Mouse (Mus musculus): ENCODE measurements around the gene Txndc17.
"Not testable (repeated sequence)": the region's sequence is repeated elsewhere in the genome, so short reads cannot be mapped to it uniquely, and the experiment has no call there.

Txndc17 gene

GRCm38 (mm10) chr11:72207204-72207833, at the start of gene Txndc17, which contains the start of gene 4933427D14Rik:
Txndc17 (plus strand) TSS chr11:72207547.
4933427D14Rik (minus strand) TSS chr11:72207459.
- DNase-seq, result peak; percentile 91

DNA sequence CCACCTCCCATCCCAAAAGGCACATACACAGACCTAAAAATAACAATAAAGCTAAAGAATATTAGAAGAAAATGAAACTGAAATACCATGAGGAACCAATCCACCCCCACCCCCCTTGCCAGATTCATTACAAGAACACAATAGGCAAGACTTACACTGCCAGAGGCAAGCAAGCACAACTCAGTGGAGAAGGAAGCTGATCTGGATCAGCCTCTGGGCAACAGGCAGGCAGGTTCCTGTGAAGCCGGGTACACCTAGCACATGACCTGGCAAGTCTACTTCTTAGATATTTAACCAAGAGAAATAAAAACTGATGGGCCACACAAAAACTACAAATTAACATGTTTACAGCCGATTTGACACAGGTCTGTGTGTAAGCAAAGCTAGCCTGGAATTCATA, 44.1 kb upstream of the Txndc17 start:
- DNase-seq, result no peak

DNA sequence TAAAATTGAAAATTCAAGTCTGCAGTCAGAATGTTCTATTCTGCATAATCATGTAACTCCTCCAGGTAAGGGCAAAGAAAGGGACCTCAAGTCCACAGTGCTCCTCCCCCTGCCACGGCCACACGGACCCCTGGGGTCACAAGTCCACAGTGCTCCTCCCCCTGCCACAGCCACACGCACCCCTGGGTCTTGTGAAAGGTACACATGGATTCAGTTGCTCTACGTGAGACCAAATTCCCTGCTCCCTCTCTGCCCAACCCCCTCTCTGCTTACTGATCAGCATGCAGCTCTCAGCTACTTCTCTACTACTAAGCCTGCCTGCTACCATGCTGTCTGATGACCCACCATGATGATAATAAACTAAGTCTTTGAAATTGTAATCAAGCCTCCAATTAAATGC, 37.5 kb upstream of the Txndc17 start:
- no peak for DNase-seq

DNA sequence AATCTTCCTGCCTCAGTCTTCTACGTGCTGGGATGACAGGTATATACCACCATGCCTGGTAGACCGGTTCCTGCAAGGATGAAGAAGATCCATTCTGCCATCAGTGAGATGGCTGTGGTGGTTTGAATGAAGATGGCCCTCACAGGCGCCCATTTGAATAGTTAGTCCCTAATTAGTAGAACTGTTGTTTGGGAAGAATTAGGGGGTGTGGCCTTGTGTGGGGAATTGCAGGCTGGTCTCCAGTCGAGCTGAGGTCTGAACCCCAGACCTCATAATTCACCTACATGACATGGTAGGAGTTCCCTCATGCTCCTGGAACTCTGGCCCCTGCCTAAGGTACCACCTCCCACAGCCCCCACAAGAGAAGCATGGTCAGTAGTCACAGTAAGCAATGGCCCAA, 35.4 kb upstream of the Txndc17 start:
- not testable (repeated sequence) for DNase-seq

DNA sequence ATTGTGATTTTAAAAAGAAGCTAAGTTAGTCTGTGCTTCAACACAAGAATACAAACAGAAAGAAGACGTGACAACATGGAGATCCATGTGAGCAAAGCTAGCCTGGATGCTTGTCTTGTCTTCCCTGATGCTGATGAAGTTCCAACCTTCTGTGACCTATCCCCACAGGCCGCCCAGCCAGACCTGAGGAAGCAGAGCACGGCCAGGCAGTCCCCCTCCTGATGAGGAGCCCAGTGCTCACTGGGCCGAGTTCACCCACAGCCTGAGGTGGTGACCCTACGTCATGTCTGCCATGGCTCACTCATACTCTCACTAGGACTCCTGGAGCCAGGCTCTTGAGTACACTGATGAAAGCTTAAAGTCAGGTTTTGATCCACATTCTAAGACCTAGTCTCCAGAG, 33.8 kb upstream of the Txndc17 start:
- DNase-seq, result no peak

DNA sequence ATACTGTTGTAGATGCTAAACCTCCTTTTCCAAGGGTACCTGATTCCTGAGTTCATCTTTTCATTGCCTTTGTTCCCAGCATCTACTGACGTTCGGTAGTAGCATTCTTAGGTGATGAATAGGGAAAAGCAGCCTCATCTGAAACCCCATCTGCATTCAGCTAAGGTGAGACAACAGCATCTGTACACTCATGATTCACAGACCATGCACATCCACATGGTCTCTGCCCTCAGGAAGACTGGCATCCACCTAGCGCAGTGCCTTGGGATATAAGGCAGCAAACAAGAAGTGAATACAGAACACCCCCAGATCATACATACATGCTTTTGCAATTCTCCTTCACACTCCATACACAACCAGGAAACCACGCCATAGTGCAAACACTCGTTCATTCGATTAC, 32.6 kb upstream of the Txndc17 start:
- no peak for DNase-seq

GRCm38 (mm10) chr11:72175966-72176365, 31.4 kb upstream of the Txndc17 start:
- DNase-seq, result no peak

DNA sequence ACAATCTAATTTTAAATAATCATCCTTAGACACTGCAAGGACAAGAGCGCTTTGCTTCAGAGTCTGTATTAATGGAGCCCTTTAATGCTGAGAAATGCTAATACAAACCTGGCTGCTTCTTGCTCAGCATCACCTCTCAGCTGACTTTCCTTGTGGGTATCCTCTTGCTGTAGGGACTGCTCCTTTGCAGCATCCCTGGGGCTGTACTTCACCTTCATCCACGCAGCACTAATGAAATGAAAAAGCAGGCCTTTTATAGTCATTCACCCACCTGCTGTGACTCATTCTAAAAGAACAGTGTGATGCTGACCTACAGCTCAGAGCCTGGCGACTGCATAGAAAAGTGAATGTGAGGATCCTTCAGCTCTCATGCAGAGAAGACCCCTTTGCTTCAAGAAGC, 30.8 kb upstream of the Txndc17 start:
- DNase-seq, result no peak

DNA sequence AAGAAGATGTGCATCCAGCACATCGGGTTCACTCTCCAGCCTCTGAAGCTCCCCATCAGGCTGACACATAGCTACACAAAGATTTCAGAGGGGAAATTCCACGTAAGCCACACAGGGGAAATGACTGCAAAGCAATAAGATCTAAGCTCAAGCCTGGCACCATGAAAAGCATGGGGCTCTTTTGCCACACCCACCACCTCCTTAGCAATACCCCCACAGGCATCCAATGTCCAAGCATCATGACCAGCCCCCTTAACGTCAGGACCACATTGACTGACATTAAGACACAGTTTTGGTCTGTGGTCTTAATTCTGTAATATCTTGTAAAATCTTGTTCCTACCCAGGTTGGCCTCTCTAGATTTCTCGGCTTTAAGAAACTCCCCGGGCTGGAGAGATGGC, 26.8 kb upstream of the Txndc17 start:
- no peak for DNase-seq

- DNase-seq, result no peak
Observed at GRCm38 (mm10) chr11:72181136-72181535, 26.2 kb upstream of the Txndc17 start.

DNA sequence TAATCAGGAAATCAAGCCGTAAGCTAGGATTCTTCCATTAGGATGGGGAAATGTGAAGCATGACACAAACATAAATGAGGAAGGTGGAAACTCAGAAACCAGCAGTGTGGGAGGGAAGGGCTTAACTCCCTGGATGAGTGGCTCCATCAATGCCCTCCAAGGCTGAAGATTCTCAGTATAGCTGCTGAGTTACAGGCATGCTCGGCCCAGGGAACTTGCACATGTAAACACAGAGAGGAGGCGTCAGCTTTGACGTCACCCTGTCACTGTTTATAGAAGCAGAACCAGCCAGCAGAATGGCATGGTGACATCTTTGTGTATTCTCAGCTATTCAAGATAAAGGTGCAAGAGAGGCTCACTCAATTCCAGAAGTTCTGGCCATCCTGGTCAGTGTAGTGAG, 23.1 kb upstream of the Txndc17 start:
- no peak for DNase-seq

GRCm38 (mm10) chr11:72190857-72191256, 16.5 kb upstream of the Txndc17 start:
- DNase-seq, result no peak

GRCm38 (mm10) chr11:72194259-72194658, 13.1 kb upstream of the Txndc17 start:
- DNase-seq, result no peak

DNA sequence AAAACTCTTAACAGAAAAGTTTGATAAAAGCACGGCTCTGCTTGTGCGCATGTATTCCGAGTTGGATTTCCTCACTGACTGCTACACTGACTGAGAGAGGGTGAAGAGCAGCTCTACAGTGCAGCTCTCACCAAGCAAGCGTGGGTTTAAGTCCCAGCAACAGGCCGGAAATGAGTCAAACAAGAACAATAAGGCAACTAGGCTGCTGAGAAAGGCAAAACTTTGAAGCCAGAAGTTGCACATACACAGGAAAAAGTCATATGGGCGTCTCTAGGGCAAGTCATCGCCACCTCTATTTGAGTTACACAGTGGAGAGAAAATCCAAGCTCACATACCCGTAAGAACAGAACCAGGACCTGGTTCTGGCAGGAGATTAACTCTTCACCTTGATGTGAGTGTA, 10.8 kb upstream of the Txndc17 start:
- no peak for DNase-seq

- no peak for DNase-seq
Observed at GRCm38 (mm10) chr11:72203440-72203839, 3.9 kb upstream of the Txndc17 start.

- DNase-seq, result no peak
Observed at GRCm38 (mm10) chr11:72205256-72205655, 2.1 kb upstream of the Txndc17 start.

DNA sequence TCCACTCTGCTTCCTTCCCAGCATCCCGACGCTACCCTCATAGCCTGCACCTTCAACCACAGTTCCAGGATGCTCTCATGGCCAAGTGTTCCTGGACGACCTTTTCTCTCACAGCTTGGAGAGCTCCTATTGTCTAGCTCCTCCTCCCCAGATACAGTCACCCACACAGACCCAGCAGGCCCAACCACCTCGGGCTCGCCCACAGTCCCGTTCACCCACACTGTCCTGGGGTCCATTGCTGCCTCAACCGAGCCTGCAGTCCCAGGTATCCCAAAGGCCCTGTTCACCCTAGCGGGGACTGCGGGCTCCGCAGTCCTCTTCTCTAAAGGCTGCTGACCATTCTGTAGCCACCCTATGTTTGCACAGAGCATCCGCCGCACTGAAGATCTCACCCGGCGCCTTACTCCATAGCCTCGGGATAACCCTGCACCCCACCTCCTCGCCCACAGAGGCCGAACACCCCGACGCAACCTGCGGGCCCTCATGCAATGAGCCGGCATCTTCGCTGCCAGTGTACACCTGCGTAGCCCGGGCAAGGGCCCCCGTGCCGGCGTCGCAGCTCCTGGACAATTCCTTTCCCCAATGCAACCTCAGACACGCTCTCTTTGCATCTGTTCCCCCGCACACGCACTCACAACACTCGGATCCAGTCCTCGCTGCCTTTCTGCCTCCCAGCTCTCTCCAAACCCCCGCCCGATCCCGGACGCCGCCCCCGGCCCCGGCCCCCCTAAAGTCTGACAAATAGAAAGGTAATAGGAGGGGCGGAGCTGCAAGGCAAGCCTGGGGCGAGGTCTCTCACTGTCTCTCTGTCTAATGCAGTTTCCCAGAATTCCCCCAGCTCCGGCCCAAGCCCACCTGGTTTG, 775 bp upstream of the Txndc17 start, which contains the start of gene Gm43951:
TSS of gene Gm43951 (minus strand) at position 500 of the 863 bp plus-strand sequence.
- DNase-seq, result no peak

- DNase-seq, result no peak
Observed at GRCm38 (mm10) chr11:72207834-72208377, 559 bp downstream of the Txndc17 start.

DNA sequence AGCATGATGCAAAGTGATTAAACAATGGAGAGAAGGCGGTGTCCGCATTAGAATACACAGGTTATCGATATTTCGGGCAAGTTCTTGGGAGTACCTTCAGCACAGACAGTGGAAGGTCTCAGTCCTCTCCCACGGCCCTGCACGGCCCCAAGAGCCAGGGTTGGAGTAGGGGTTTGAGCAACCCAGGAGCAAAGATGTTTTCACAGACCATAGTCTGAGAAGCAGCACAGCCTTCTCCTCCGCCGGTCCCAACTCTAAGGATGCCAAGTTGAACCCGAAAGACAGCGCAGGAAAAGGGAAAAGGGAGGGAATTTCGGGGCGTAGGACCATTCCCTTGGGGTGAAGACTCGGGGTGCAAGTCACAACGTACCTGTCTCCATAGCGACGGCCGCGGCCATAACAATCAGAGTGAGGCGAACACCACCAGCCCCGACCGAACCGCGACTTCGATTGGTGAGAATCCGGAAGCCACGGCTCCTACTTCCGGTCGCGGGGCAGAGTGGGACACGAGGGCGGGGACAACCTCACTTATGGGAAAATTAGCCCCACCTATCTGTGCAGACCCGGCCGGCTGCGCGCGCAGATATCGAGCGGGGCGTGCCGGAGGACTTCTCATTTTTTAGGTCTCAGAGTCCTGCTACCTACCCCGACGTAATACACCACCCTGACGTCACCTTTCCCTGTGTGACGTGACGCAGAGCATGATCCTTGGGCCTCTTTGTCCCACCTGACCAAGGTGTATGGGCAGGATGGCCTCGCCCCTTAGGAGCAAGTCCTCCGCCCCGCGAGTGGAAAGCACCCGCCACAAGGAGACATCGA, 7.5 kb downstream of the Txndc17 start:
- DNase-seq, result peak; percentile 89

DNA sequence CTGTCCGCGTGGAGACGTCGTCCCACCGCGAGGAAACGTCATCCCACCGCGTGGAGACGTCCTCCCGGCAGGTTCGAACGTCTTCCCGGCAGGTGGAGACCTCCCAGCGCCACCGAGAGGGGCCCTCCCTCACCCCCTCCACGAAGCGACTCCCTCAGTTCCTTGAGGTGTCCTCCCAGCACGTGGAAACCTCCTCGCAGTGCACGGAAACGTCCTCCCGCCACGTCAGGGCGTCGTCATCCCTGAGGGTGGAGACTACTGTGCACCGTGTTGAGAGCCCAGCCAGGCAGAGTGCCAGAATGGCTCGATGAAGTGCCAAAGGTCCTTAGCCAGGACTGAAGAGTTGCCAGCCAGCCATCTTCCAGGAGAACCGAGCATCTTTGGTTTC, 8.1 kb downstream of the Txndc17 start, which contains the start of gene Med31:
TSS of gene Med31 (minus strand) at position 183 of the 388 bp plus-strand sequence.
- DNase-seq, result peak; percentile 78

GRCm38 (mm10) chr11:72217116-72217515, 9.8 kb downstream of the Txndc17 start:
- no peak for DNase-seq

DNA sequence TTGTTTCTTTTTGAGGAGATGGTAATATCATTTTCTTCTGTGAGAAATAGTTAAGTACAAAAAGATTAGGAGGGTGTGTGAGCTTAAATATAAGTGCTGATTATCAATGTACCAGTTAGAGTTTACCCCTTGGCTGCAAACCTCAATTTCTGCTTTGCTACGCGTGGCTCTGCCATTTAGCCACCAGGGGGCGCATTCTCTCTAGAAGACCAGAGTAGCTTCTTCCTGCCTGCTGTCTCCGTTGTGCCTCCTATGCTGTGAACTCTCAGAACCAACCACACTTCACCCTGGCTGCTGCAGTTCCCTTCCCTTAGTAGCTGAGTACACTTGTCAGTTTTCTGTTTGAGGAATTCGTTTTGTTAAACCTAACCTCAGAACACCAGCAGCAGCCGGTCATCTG, 13.9 kb downstream of the Txndc17 start:
- peak; percentile 79 for DNase-seq

DNA sequence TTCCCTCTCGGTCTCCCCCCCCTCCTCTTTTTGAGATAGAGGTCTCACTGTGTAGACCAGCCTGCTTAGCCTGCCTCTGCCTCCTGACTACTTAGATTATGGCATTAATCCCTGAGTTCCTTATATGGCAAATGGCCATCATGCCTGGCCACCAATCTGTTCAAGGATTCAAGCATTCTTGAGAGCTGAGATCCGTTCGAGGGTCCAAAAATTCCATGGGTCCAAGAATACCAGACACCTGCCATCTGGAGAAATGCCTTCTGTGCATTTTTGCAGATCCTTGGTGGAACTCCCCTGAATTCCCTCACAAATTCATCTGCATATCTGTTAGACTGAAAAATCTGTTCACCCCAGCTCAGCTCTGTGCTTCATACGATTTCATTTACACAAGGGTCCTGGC, 16.1 kb downstream of the Txndc17 start:
- DNase-seq, result no peak
